Mouse (Mus musculus): ENCODE data around the gene 4930535I16Rik. TPM values are rescaled to one million over a fixed set of nuclear protein-coding genes. Genes with fewer than 3 reads are reported as not detected.

The 4930535I16Rik gene
- total RNA-seq, 2 experiments from 2014 or later, result not detected

GRCm38 (mm10) chr4:123905126-123905668, 12.6 kb downstream of the 4930535I16Rik start:
- DNase-seq (ENCODE audit: low spot score in 2 of 2), result no peak

GRCm38 (mm10) chr4:123904333-123905125, 13.3 kb downstream of the 4930535I16Rik start, which contains the start of gene Mycbp:
Mycbp (plus strand) TSS chr4:123904832.
- peak; percentile 99 to 100 for DNase-seq (ENCODE audit: low spot score in 2 of 2)

GRCm38 (mm10) chr4:123903432-123903831, 14.4 kb downstream of the 4930535I16Rik start:
- DNase-seq (ENCODE audit: low spot score in 2 of 2), result no peak

- DNase-seq (ENCODE audit: low spot score in 2 of 2), result peak; percentile 64 to 66
Measured at GRCm38 (mm10) chr4:123898696-123899095, 19.1 kb downstream of the 4930535I16Rik start.

GRCm38 (mm10) chr4:123894295-123894694, 23.5 kb downstream of the 4930535I16Rik start:
- DNase-seq (ENCODE audit: low spot score in 2 of 2), result no peak

DNA sequence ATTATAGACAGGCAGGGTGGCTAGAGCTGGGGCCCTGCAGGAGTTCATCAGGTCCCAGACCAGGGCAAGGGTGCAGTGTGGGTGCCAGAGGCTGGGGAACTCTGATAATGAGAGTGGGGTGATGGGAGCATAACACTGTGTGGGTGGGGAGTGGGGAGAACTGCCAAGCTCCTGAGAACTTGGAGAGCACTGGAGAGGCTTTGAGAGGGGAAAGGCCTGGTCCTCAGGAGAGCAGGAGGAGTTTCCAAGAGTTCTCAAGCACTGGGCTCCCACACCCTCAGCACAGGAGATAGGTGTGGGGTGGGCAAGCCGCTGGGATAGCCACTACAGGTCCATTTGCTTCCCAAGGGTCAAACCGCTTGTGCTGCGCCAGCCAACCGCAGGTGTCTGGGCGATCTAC, 24.1 kb downstream of the 4930535I16Rik start:
- DNase-seq (ENCODE audit: low spot score in 2 of 2), result no peak

Other genes starting within 250 kb of the 4930535I16Rik start
- 100 to 1,000 TPM; 242 to 248 TPM for gene Macf1, start 233.7 kb downstream of the 4930535I16Rik start, total RNA-seq (2021)
- gene Ndufs5, start 199.8 kb downstream of the 4930535I16Rik start, total RNA-seq (2021), result 100 to 1,000 TPM; 174 to 175 TPM
- gene Akirin1, start 167.7 kb downstream of the 4930535I16Rik start, total RNA-seq (2021), result 10 to 100 TPM; 57.8 to 77.0 TPM
- gene Rhbdl2, start 130.1 kb downstream of the 4930535I16Rik start, total RNA-seq (2021), result 1 to 10 TPM; 1.4 to 3.7 TPM
- gene 4933427I04Rik, start 58.3 kb downstream of the 4930535I16Rik start, total RNA-seq (2021), result not detected
- gene Mycbp, start 13.2 kb downstream of the 4930535I16Rik start, total RNA-seq (2021), result 10 to 100 TPM; 16.1 to 17.2 TPM
- 10 to 100 TPM; 44.3 to 49.9 TPM for gene Rragc, start 576 bp downstream of the 4930535I16Rik start, total RNA-seq (2021)